Mouse (Mus musculus) frontal cortex, postnatal 14 days (tissue): Measurements from ENCODE around the gene Cluh.

ENCODE experiments used
- DNase-seq, 2 experiments: peaks; one replicate each; pipeline ENCODE4 v3.0.0; 2022; ENCODE audit warnings: low spot score in 2 of 2

Cluh gene

DNA sequence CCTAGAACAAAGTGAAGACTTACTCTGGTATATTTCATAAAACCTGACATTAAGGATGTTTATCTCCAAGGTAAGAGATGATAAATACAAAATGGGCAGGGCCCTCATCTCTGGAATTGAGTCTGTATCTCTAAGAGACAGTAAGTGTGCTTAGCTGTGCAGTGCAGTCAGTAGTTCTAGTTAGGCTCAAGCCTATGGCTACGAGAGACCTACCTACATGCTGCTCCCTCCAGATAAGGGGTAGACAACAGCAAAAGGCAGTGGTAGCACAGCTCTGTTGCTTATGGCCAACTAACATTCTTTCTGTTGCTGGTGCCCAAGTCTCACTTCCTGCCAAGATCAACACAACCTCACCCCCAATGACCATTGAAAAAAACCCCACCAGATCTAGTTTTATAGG is 24.3 kb downstream of the Cluh start:
- DNase-seq = no peak

- no peak for DNase-seq
Observed at GRCm38 (mm10) chr11:74674713-74675112, 25.4 kb downstream of the Cluh start.

GRCm38 (mm10) chr11:74675156-74675555 is 25.9 kb downstream of the Cluh start:
- no peak for DNase-seq

DNA sequence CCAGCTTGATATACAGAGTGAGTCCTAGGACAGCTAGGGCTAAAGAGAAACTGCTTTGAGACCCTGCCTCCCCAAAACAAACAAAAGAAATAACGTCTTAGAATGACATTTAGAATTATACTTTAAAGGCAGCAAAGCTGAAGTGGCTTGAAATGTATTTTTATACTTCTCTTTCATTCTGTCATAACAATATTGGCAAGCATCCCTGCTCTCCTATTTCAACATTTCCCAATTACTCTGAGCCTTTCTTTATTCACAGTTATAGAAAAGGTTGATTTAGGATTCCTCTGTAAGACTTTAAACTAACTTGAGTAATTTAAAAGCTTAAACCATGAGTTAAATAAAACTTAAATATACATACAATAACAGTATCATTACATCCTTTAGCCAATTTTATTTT is 42.9 kb downstream of the Cluh start:
- DNase-seq = no peak

DNA sequence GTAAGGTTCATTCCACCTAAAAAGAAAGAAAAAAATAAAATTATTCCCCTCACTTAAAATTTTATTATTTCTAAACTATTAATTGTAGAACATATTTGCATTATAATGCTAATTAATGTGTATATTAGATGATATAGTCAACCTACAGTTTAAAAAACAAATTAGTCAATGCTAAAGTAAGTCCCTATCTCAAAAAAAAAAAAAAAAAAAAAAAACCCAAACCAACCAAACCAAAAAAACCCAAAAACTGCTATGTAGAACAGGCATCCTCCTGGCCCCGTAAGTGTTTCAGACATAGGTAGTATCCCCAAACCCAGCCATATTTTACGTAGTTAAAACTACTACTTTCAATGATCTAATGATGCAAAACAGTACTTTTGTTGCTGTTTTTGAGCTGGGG is 50.2 kb downstream of the Cluh start:
- DNase-seq = no peak

DNA sequence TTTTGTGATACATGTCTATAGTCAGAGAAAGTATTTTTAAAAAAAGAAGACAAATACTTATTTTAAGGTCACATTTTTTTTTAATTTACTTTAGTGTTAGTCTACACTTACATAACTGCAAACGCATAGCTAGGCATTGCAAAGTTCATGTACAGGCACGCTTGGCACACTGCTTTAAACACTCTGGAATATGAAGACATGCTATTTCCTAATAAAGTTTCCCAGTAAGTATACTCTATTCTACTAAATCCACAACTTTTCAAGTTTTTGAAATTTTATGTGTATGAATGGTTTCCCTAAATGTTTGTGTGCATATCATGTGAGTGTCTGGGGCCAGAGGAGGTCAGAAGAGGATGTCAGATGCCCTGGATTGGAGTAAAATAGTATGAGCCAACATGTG is 54.8 kb downstream of the Cluh start:
- no peak for DNase-seq

GRCm38 (mm10) chr11:74708781-74709180 is 59.5 kb downstream of the Cluh start:
- DNase-seq = no peak

DNA sequence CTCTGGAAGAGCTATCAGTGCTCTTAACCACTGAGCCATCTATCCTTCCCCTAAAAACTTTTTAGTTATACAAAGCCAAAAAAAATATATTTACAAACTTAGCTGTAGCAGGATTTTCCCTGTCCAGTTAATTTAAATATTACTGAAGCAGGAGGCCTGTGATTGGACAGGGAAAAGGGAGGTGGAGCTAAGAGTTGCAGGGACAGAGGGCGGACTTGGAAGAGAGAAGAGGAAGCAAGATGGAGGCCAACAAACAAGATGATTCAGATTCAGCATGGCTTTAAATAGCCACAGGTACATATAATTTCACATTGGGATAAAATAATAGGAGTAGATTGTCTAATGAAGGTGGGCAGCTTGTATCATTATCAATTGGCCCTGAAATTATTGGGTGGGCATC is 61.4 kb downstream of the Cluh start:
- no peak for DNase-seq

- no peak for DNase-seq
Observed at GRCm38 (mm10) chr11:74715971-74716525, 66.8 kb downstream of the Cluh start.
